Mouse (Mus musculus): ENCODE measurements at regions not wholly inside any gene's neighbourhood (a gene's known extent, or its start where the extent isn't known, plus 50 kb on each side); places are given as distances from the start of the nearest gene placed in this dataset.
"Not testable (repeated sequence)": the region's sequence is repeated elsewhere in the genome, so short reads cannot be mapped to it uniquely, and the experiment has no call there.

GRCm38 (mm10) chr12:5736066-5736465 lies 360.6 kb upstream of the Klhl29 start:
- Histone ChIP-seq H3K4me3 (ENCODE audit: low read depth, low read length) (no peak overlapping the region), H3K9ac (ENCODE audit: low read length) (no peak overlapping the region), H3K9me3 (ENCODE audit: control insufficient read depth, low read length) (no peaks in the 10 kb centered on the region), H3K4me2 (ENCODE audit: low read depth, low read length, severe bottlenecking) (no peak overlapping the region), H3K4me1 (replicated peaks; ENCODE audit: control insufficient read depth, insufficient read depth, low read length) (no peaks in the 10 kb centered on the region), H3K27ac (ENCODE audit: low read depth, low read length) (no peak overlapping the region), H3K36me3 (ENCODE audit: control insufficient read depth, insufficient read depth, low read length) (no peaks in the 10 kb centered on the region), H3K27me3 (ENCODE audit: control insufficient read depth, insufficient read depth, low read length) (no peaks in the 10 kb centered on the region)
- ATAC-seq (replicated peaks; ENCODE audit: low FRiP score) (no peak), DNase-seq (ENCODE audit: low spot score) (no peak)
- 60% methylated on average over 1 of the region's 1 CpGs for WGBS

GRCm38 (mm10) chr12:5734902-5735301 lies 359.4 kb upstream of the Klhl29 start:
- H3K4me2 ChIP-seq (ENCODE audit: low read depth, low read length, severe bottlenecking) = no peak overlapping the region
- no peaks in the 10 kb centered on the region for H3K27me3 ChIP-seq (ENCODE audit: control insufficient read depth, insufficient read depth, low read length)
- 97% methylated on average over 3 of the region's 3 CpGs for WGBS
- H3K4me1 ChIP-seq (replicated peaks; ENCODE audit: control insufficient read depth, insufficient read depth, low read length) = no peaks in the 10 kb centered on the region
- ATAC-seq (replicated peaks; ENCODE audit: low FRiP score) (no peak), DNase-seq (ENCODE audit: low spot score) (no peak)
- no peak overlapping the region for H3K4me3 ChIP-seq (ENCODE audit: low read depth, low read length)
- no peaks in the 10 kb centered on the region for H3K9me3 ChIP-seq (ENCODE audit: control insufficient read depth, low read length)
- H3K9ac ChIP-seq (ENCODE audit: low read length) = no peak overlapping the region
- H3K36me3 ChIP-seq (ENCODE audit: control insufficient read depth, insufficient read depth, low read length) = no peaks in the 10 kb centered on the region
- H3K27ac ChIP-seq (ENCODE audit: low read depth, low read length) = no peak overlapping the region

- no peak overlapping the region for H3K27ac ChIP-seq (ENCODE audit: low read depth, low read length)
- H3K4me3 ChIP-seq (ENCODE audit: low read depth, low read length) = no peak overlapping the region
- DNase-seq (ENCODE audit: low spot score) (no peak), ATAC-seq (replicated peaks; ENCODE audit: low FRiP score) (no peak)
- no peaks in the 10 kb centered on the region for H3K36me3 ChIP-seq (ENCODE audit: control insufficient read depth, insufficient read depth, low read length)
- no peaks in the 10 kb centered on the region for H3K27me3 ChIP-seq (ENCODE audit: control insufficient read depth, insufficient read depth, low read length)
- no peak overlapping the region for H3K9ac ChIP-seq (ENCODE audit: low read length)
- H3K4me1 ChIP-seq (replicated peaks; ENCODE audit: control insufficient read depth, insufficient read depth, low read length) = no peaks in the 10 kb centered on the region
- 97% methylated on average over 1 of the region's 1 CpGs for WGBS
- no peak overlapping the region for H3K4me2 ChIP-seq (ENCODE audit: low read depth, low read length, severe bottlenecking)
- H3K9me3 ChIP-seq (ENCODE audit: control insufficient read depth, low read length) = no peaks in the 10 kb centered on the region
Observed at GRCm38 (mm10) chr12:5723113-5723512, 347.6 kb upstream of the Klhl29 start.

GRCm38 (mm10) chr12:5717527-5717926 lies 342.0 kb upstream of the Klhl29 start:
- not testable (repeated sequence) for H3K27me3 ChIP-seq (ENCODE audit: control insufficient read depth, insufficient read depth, low read length); H3K4me2 ChIP-seq (ENCODE audit: low read depth, low read length, severe bottlenecking); H3K4me3 ChIP-seq (ENCODE audit: low read depth, low read length); H3K9ac ChIP-seq (ENCODE audit: low read length); H3K27ac ChIP-seq (ENCODE audit: low read depth, low read length); DNase-seq (ENCODE audit: low spot score); H3K4me1 ChIP-seq (replicated peaks; ENCODE audit: control insufficient read depth, insufficient read depth, low read length); H3K36me3 ChIP-seq (ENCODE audit: control insufficient read depth, insufficient read depth, low read length); ATAC-seq (replicated peaks; ENCODE audit: low FRiP score); H3K9me3 ChIP-seq (ENCODE audit: control insufficient read depth, low read length)

GRCm38 (mm10) chr12:5698778-5699454 lies 323.4 kb upstream of the Klhl29 start:
- Histone ChIP-seq H3K4me3 (ENCODE audit: low read depth, low read length) (no peak overlapping the region), H3K27ac (ENCODE audit: low read depth, low read length) (no peak overlapping the region), H3K9ac (ENCODE audit: low read length) (no peak overlapping the region), H3K4me2 (ENCODE audit: low read depth, low read length, severe bottlenecking) (no peak overlapping the region), H3K9me3 (ENCODE audit: control insufficient read depth, low read length) (no peaks in the 10 kb centered on the region), H3K36me3 (ENCODE audit: control insufficient read depth, insufficient read depth, low read length) (no peaks in the 10 kb centered on the region), H3K4me1 (replicated peaks; ENCODE audit: control insufficient read depth, insufficient read depth, low read length) (no peaks in the 10 kb centered on the region), H3K27me3 (ENCODE audit: control insufficient read depth, insufficient read depth, low read length) (no peaks in the 10 kb centered on the region)
- DNase-seq (ENCODE audit: low spot score) (no peak), ATAC-seq (replicated peaks; ENCODE audit: low FRiP score) (no peak)
- WGBS = 83% methylated on average over 8 of the region's 8 CpGs

GRCm38 (mm10) chr12:5682182-5682581 lies 306.7 kb upstream of the Klhl29 start:
- no peaks in the 10 kb centered on the region for H3K9me3 ChIP-seq (ENCODE audit: control insufficient read depth, low read length)
- ATAC-seq (replicated peaks; ENCODE audit: low FRiP score) = no peak
- 86% methylated on average over 5 of the region's 5 CpGs for WGBS

GRCm38 (mm10) chr12:5678126-5678525 lies 302.6 kb upstream of the Klhl29 start:
- DNase-seq (ENCODE audit: low spot score); H3K4me3 ChIP-seq (ENCODE audit: low read depth, low read length); H3K36me3 ChIP-seq (ENCODE audit: control insufficient read depth, insufficient read depth, low read length); H3K4me1 ChIP-seq (replicated peaks; ENCODE audit: control insufficient read depth, insufficient read depth, low read length); H3K9me3 ChIP-seq (ENCODE audit: control insufficient read depth, low read length); H3K4me2 ChIP-seq (ENCODE audit: low read depth, low read length, severe bottlenecking); H3K9ac ChIP-seq (ENCODE audit: low read length); H3K27ac ChIP-seq (ENCODE audit: low read depth, low read length); H3K27me3 ChIP-seq (ENCODE audit: control insufficient read depth, insufficient read depth, low read length); ATAC-seq (replicated peaks; ENCODE audit: low FRiP score): not testable (repeated sequence)
- 92% methylated on average over 8 of the region's 8 CpGs for WGBS

More at GRCm38 (mm10) chr12:5682182-5682581, 306.7 kb upstream of the Klhl29 start:
- DNase-seq (ENCODE audit: low spot score) = no peak
- H3K36me3 ChIP-seq (ENCODE audit: control insufficient read depth, insufficient read depth, low read length) = no peaks in the 10 kb centered on the region
- no peaks in the 10 kb centered on the region for H3K27me3 ChIP-seq (ENCODE audit: control insufficient read depth, insufficient read depth, low read length)
- H3K4me3 ChIP-seq (ENCODE audit: low read depth, low read length) = no peak overlapping the region
- H3K4me2 ChIP-seq (ENCODE audit: low read depth, low read length, severe bottlenecking) = no peak overlapping the region
- H3K4me1 ChIP-seq (replicated peaks; ENCODE audit: control insufficient read depth, insufficient read depth, low read length) = no peaks in the 10 kb centered on the region
- H3K27ac ChIP-seq (ENCODE audit: low read depth, low read length) = no peak overlapping the region
- H3K9ac ChIP-seq (ENCODE audit: low read length) = no peak overlapping the region

- WGBS = 89% methylated on average over 3 of the region's 3 CpGs
- H3K4me3 ChIP-seq (ENCODE audit: low read depth, low read length) = no peak overlapping the region
- ATAC-seq (replicated peaks; ENCODE audit: low FRiP score) = no peak
Observed at GRCm38 (mm10) chr12:5668486-5668885, 293.0 kb upstream of the Klhl29 start.

GRCm38 (mm10) chr12:5637571-5638275 lies 262.2 kb upstream of the Klhl29 start:
- H3K9ac ChIP-seq (ENCODE audit: low read length) = no peak overlapping the region
- no peaks in the 10 kb centered on the region for H3K4me1 ChIP-seq (replicated peaks; ENCODE audit: control insufficient read depth, insufficient read depth, low read length)
- H3K27me3 ChIP-seq (ENCODE audit: control insufficient read depth, insufficient read depth, low read length) = no peaks in the 10 kb centered on the region
- DNase-seq (ENCODE audit: low spot score) (no peak), ATAC-seq (replicated peaks; ENCODE audit: low FRiP score) (no peak)
- H3K9me3 ChIP-seq (ENCODE audit: control insufficient read depth, low read length) = no peaks in the 10 kb centered on the region
- no peaks in the 10 kb centered on the region for H3K36me3 ChIP-seq (ENCODE audit: control insufficient read depth, insufficient read depth, low read length)
- WGBS = 93% methylated on average over 9 of the region's 9 CpGs
- H3K27ac ChIP-seq (ENCODE audit: low read depth, low read length) = no peak overlapping the region
- H3K4me2 ChIP-seq (ENCODE audit: low read depth, low read length, severe bottlenecking) = no peak overlapping the region
- H3K4me3 ChIP-seq (ENCODE audit: low read depth, low read length) = no peak overlapping the region

More at GRCm38 (mm10) chr12:5668486-5668885, 293.0 kb upstream of the Klhl29 start:
- H3K9me3 ChIP-seq (ENCODE audit: control insufficient read depth, low read length) = no peaks in the 10 kb centered on the region
- H3K4me1 ChIP-seq (replicated peaks; ENCODE audit: control insufficient read depth, insufficient read depth, low read length) = no peaks in the 10 kb centered on the region
- no peak for DNase-seq (ENCODE audit: low spot score)
- no peaks in the 10 kb centered on the region for H3K36me3 ChIP-seq (ENCODE audit: control insufficient read depth, insufficient read depth, low read length)
- H3K27ac ChIP-seq (ENCODE audit: low read depth, low read length) = no peak overlapping the region
- no peak overlapping the region for H3K9ac ChIP-seq (ENCODE audit: low read length)
- H3K27me3 ChIP-seq (ENCODE audit: control insufficient read depth, insufficient read depth, low read length) = no peaks in the 10 kb centered on the region
- H3K4me2 ChIP-seq (ENCODE audit: low read depth, low read length, severe bottlenecking) = no peak overlapping the region
